Mouse (Mus musculus): ENCODE results near the gene Trim37.

DNA sequence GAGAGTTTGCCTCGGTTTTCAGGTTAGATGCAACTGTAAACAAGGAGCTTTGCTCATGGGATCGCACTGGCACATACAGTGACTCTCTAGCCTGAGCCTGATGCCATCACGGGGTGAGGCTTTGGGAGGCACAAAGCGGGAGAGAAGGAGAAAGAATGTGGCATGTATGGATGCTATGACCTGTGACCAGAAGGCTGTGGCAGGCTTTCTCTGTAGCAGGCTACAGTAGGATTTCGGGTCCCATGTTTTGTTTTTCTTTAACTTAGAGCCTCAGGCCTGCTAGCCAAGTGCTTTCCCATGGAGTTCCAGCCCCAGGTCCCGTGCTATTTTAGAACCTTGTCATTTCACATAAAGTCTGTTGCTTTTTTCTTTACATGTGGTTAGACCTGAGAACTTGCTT, 123.3 kb downstream of the Trim37 start:
- TF ChIP-seq POLR2A (IDR thresholded peaks at IDR 0.05; ENCODE audit: extremely low read depth, insufficient read depth, low read length), result no peak
- no peak for TF ChIP-seq CTCF (IDR thresholded peaks at IDR 0.05; ENCODE audit: low read depth, low read length)

Data from liver, adult 2 months (tissue).